Mouse (Mus musculus): ENCODE results near the gene Gm28539. TPM values are rescaled to one million over a fixed set of nuclear protein-coding genes. Genes with fewer than 3 reads are reported as not detected.
A peak's percentile ranks its signal among the peaks of the same experiment; 100 is the strongest.
"Not testable (repeated sequence)": the region's sequence is repeated elsewhere in the genome, so short reads cannot be mapped to it uniquely, and the experiment has no call there.

Gm28539 gene
- total RNA-seq, 2 experiments from 2014 or later: 1.7 TPM; not detected in 1

GRCm38 (mm10) chr16:18846301-18846820 lies 10.0 kb downstream of the Gm28539 start:
- intact Hi-C loops (cut with DNase I): no loop called here
- DNase-seq: no peak

DNA sequence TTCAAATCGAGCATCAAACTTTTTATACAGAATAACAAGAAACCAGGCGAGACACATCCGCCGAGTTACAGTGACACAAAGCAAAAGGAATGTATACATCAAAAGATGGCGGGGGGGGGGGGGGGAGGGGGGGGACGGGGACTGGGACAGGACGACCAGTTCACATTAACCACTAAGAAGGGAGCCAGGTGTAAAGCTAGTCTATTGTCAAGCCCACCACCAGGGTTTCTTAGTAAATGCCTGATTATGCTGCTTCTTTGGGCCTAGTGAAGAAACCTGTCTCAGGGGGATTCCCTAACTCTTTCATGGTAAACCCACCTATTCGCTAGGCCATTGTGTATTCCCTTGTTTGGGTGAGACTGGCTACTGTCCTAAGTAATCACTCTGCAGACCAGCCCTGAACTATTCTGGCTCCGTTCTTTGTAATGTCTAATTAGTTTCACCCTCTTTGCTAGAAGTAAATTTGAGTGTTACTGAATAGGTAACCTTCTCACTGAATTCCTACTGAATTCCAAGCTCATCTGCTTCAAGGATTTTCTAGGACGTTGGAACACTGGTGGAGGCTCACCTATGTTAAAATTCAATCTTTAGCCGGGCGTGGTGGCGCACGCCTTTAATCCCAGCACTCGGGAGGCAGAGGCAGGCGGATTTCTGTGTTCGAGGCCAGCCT lies 13.3 kb downstream of the Gm28539 start:
- intact Hi-C loops (cut with DNase I); DNase-seq: not testable (repeated sequence)

GRCm38 (mm10) chr16:18858551-18858950 lies 22.2 kb downstream of the Gm28539 start:
- intact Hi-C loops (cut with DNase I): no loop called here

GRCm38 (mm10) chr16:18860186-18860585 lies 23.8 kb downstream of the Gm28539 start:
- intact Hi-C loops (cut with DNase I): no loop called here
- peak; percentile 25 to 54 for DNase-seq

More at GRCm38 (mm10) chr16:18858551-18858950, 22.2 kb downstream of the Gm28539 start:
- no peak for DNase-seq

DNA sequence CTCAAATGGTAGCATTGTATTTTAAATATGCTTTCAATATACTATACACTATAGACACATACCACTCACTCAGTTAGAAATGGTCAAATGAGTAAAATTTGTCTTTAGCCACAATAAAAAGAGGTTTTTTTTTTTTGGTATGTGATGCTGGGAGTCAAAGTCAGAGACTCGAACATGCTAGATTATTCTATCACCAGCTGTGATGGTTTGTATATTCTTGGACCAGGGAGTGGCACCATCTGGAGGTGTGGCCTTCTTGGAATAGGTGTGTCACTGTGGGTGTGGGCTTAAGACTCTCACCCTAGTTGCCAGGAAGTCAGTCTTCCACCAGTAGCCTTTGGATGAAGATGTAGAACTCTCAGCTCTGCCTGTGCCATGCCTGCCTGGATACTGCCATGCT lies 34.1 kb downstream of the Gm28539 start:
- DNase-seq; intact Hi-C loops (cut with DNase I): not testable (repeated sequence)

DNA sequence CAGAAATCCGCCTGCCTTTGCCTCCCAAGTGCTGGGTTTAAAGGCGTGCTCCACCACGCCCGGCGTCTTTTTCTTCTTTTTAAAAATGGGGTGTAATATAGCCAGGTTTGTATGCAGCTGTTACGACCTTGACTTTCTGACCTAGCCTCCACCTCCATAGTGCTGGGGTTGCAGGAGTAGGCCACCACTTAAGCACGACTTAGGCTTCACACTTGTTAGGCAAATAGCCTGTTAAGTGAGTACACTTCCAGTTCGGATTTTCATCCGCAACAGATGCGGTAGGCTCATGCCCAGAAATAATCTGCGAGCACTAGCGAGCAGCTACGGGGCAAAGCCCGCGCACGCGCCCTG lies 39.7 kb downstream of the Gm28539 start:
- intact Hi-C loops (cut with DNase I): no loop called here
- DNase-seq: no peak

DNA sequence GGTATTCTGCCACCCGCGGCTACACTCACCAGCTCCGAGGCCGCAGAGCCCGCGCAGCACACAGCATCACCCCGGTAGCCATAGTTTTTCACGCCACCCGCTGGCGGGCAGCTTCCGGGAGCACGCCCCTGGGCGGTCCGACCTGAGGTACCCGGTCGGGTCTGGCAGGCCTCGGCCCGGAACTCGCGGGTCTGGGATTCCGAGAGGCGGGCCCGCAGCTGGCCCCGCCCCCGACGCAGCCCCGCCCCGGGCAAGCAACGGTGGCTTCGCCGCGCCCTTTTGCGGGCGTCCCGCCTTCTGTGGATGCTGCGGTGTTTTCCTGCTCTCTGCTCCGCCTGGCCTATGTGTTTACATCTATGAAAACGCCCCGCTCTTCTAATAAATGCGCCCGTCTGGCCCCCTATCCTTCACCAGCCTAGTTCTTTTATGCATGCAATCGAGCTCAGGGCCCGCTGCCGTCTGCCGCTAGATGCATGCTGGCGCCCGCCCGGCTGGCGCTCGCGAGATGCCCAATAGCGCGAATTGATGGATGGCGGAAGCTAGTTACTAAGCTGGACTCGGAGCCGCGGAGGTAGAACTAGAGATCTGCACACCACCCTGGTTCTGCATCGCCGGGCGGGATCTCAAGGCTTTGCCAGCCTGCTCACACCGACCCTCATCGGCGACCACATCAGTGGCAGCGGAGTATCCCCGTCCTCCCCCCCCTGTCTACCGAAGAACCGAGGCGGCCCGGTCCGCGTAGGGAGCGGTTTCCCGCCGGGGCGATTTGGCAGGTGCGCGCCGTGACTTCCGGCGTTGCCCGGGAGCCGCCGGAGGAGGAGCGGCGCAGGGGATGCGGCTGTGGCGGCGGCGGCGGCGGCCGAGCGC lies 40.3 kb downstream of the Gm28539 start, which contains the start of the genes Mrpl40 and Hira:
Gene Mrpl40, minus strand, starts transcription at position 421 of the 867 bp plus-strand sequence.
Gene Hira, plus strand, starts transcription at position 596 of the 867 bp plus-strand sequence.
- peak; percentile 93 to 94 for DNase-seq
- intact Hi-C loops (cut with DNase I): no loop called here

DNA sequence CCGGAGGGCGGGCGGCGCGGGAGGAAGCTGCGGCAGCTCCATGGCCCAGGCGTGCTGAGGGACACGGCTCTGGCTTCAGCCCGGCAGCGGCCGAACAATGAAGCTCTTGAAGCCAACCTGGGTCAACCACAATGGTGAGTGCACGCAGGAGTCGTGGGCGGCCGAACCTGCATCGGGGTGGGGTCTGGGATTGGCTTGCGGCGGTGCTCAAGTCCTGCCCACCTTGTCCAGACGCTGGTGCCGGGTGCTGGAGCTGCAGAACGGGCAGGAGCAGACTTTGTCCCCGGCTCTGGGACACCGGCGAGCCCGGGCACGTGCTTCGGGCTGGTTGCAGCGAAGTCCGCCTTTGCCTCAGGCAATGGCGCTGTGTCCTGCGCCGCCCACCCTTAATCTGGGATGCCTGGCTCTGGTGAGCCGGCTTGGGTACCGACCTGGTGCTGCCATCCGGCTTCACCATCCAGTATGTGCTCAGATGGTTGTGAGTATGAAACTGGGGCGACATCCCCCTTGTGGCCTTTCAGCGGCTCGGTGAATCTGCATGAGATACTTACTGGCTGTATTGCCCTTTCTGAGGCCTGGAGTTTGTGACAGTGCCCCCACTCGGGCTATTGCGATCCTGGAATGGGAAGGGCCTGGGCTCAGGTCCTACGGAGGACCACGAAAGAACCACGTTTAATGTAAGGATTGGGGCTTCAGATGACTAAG lies 41.2 kb downstream of the Gm28539 start:
- DNase-seq: peak; percentile 15 to 34
- intact Hi-C loops (cut with DNase I): no loop called here

DNA sequence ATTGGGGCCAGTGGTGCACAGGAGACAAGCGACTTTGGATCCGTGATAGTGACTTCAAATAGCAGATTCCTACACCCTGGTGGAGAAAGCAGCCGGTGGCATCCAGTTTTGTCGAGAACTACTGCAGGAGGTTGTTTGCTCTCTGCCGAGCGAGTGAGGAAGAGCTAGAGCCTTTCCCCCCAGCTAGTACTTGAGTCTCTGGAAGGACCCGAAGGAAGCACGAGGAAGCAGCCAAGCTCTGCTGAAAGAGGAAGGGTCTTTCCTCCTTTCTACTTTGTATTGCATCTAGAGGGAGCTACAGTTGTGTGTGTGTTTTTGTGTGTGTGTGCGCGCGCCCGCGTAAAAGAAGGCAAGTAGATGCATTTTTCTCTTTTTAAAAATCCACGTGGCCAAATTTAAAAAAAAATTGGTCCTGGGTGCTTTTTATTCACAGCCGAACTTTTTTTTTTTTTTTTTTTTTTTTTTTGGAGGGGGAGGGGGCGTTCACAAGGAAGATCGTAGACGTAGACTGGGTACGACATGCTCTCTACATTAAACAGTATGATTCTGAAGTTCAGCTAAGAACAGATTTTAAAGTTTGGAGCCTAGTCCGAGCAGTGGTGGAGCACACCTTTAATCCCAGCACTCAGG lies 41.8 kb downstream of the Gm28539 start:
- intact Hi-C loops (cut with DNase I): no loop called here
- no peak for DNase-seq

- DNase-seq: no peak
- intact Hi-C loops (cut with DNase I): no loop called here
Observed at GRCm38 (mm10) chr16:18884044-18884443, 47.7 kb downstream of the Gm28539 start.

DNA sequence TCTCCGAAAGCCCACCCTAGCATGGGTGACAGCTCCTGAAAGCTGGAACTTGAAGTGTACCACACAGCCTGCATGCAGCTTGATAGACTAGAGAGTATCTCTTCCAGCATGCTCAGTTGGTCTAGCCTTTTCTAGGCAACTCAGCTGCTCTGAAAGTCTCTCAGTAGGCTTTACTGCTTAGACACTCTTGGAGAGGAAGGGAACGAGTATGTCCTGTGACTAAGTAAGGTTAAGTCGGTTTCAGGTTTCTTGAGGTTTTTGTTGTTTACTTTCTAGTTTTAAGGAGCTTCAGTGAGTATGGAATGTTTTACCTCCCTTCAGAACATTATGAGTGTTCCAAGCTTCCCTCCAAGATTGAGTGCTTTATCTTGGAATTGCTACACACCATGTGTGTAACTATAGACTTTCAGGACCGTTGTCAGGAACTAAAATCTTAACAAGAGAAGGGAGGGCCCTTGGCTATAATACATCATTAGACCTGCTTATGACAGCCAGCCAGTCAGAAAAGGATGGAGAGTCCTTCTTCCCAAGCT lies 57.5 kb downstream of the Gm28539 start:
- DNase-seq: no peak

GRCm38 (mm10) chr16:18895249-18895648 lies 58.9 kb downstream of the Gm28539 start:
- intact Hi-C loops (cut with DNase I): no loop called here
- DNase-seq: no peak

More for the DNA sequence above, 57.5 kb downstream of the Gm28539 start:
- intact Hi-C loops (cut with DNase I): no loop called here

DNA sequence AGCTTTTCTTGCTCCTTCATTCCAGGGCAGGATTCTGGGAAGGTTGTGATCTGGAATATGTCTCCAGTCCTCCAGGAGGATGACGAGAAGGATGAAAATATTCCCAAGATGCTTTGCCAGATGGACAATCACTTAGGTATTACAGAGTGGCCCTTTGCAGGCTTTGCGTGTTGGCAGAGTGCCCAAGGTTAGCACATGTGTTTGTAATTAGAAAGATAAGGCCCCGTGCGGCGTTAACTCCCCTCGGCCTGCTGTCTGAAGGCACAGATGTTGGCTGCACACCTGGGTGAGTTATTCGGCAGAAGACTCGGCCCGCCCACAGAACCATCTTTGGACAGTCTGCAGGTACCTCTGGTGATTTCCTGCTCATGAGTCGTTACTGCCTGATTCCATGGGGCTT lies 60.0 kb downstream of the Gm28539 start:
- DNase-seq: peak in 1 of 2 experiments; percentile 15
- intact Hi-C loops (cut with DNase I): no loop called here

DNA sequence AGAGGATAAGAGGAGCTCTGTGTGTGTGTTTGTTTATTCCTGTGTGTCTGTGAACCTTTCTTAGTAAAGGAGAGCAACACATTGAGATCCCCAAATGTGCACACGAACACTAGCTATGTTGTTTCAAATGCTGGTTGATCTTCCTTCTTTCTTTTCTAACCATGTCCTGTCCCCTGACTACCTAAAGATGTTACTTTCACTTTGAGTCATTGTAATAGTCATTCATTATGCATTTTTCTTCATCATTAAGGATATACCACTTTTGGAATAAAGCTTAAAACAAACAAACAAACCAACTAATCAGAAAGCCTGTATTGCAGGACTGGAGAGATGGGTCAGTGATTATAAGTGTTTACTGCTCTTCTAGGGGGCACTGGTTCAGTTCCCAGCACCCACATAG lies 69.3 kb downstream of the Gm28539 start:
- intact Hi-C loops (cut with DNase I): no loop called here
- no peak for DNase-seq

GRCm38 (mm10) chr16:18916064-18916463 lies 79.7 kb downstream of the Gm28539 start:
- no peak for DNase-seq
- intact Hi-C loops (cut with DNase I): no loop called here

DNA sequence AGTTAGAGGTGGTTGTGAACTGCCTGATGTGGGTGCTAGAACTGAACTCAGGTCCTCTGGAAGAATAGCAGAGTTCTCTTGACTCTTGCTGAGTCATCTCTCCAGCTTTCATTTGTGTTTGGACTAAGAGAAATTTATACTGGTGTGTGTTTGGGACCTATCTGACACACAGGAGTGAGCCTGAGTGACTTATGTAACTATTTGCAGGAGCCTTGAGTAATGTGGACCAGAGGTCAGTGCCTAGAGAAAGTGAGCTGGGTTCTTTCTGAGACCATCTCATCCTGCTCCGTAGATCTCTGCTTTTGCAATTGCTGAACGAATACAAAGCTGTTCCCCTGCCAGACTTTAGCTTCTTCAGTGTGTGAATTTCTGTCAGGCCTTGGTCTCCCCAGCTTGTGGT lies 85.4 kb downstream of the Gm28539 start:
- intact Hi-C loops (cut with DNase I): no loop called here

DNA sequence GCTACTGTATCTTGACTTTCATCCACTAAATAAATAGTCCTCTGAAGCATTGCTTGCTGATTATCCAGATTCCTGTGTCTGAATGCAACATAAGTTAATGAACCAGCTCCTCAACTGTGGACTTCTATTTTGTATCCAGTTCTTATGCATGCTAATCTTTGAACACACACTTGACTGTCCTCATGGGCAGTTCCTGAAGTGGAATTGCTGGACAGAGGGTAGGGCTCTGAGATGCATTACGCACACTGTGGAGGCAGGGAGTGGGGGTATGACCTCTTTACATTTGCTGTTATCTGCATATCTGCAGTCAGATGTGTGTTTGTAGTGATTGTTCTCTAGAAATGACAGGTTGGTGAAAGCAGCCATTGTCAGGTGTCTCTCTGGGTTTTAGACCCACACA lies 91.6 kb downstream of the Gm28539 start:
- DNase-seq: no peak
- intact Hi-C loops (cut with DNase I): no loop called here

More for the DNA sequence above, 85.4 kb downstream of the Gm28539 start:
- DNase-seq: no peak

- intact Hi-C loops (cut with DNase I): no loop called here
- DNase-seq: no peak
Observed at GRCm38 (mm10) chr16:18938321-18939082, 102.1 kb downstream of the Gm28539 start.

GRCm38 (mm10) chr16:18943906-18944305 lies 107.5 kb downstream of the Gm28539 start:
- no peak for DNase-seq
- intact Hi-C loops (cut with DNase I): no loop called here

All from gastrocnemius, postnatal 36 days (tissue).